Mouse (Mus musculus) intestine, postnatal 0 days (tissue): ENCODE measurements around the gene Mrtfb. TPM values are rescaled to one million over a fixed set of nuclear protein-coding genes. Genes with fewer than 3 reads are reported as not detected.

Source experiments
- ATAC-seq: fragments of 200-750 bp; cut with Nextera tagmentation; 2 replicates; pipeline ENCODE4 v1.8.0; 2017; ENCODE audit warnings: mild to moderate bottlenecking, moderate TSS enrichment, moderate library complexity
- H3K27ac ChIP-seq: fragments of 300-500 bp; sonication (generic); 2 replicates; pipeline ENCODE4 v1.5.1; 2014; ENCODE audit warnings: mild to moderate bottlenecking, low read depth, low read length, moderate library complexity
- H3K27me3 ChIP-seq: fragments of 300-500 bp; sonication (generic); replicated peaks from 2 replicates; pipeline ENCODE4 v1.6.1; 2014; ENCODE audit warnings: low read length, mixed read lengths; ENCODE audit not compliant: control insufficient read depth, insufficient read depth
- H3K36me3 ChIP-seq: fragments of 300-500 bp; sonication (generic); 2 replicates; pipeline ENCODE4 v1.6.1; 2014; ENCODE audit warnings: mild to moderate bottlenecking, moderate library complexity; ENCODE audit not compliant: control insufficient read depth, insufficient read depth
- H3K4me1 ChIP-seq: fragments of 300-500 bp; sonication (generic); replicated peaks from 2 replicates; pipeline ENCODE4 v1.6.1; 2014; ENCODE audit warnings: antibody characterized with exemption, low read length, mixed read lengths; ENCODE audit not compliant: control insufficient read depth, insufficient read depth
- H3K4me2 ChIP-seq: fragments of 300-500 bp; sonication (generic); replicated peaks from 2 replicates; pipeline ENCODE4 v1.6.1; 2014; ENCODE audit warnings: low read depth, mild to moderate bottlenecking, moderate library complexity
- H3K4me3 ChIP-seq: fragments of 300-500 bp; sonication (generic); 2 replicates; pipeline ENCODE4 v1.5.1; 2014; ENCODE audit warnings: low read depth, low read length
- H3K9ac ChIP-seq: fragments of 300-500 bp; sonication (generic); 2 replicates; pipeline ENCODE4 v1.6.1; 2014; ENCODE audit warnings: mild to moderate bottlenecking, low read depth, low read length
- H3K9me3 ChIP-seq: fragments of 300-500 bp; sonication (generic); 2 replicates; pipeline ENCODE4 v1.6.1; 2016; ENCODE audit warnings: mixed run types; ENCODE audit not compliant: control insufficient read depth
- CTCF ChIP-seq: sonication (generic); IDR thresholded peaks from 2 replicates; pipeline ENCODE4 v1.5.1; 2016; ENCODE audit warnings: low read depth, mild to moderate bottlenecking, control low read depth, antibody characterized with exemption, moderate library complexity
- WGBS: fragments of 180-500 bp; shearing (Covaris S2); extraction: QIAGEN DNeasy Blood & Tissue Kit; methylation state at CpG from one replicate; pipeline ENCODE4 v1.1.7; 2014; 5-methylcytosine and 5-hydroxymethylcytosine counted together
- polyA plus RNA-seq: library from polyadenylated mRNA; unstranded; fragments of >200 nt; fragmentation: Nextera tagmentation; extraction: Ambion mirVana; gene quantifications from 2 replicates; pipeline ENCODE4 v1.2.1, GENCODE M21; 2015

Mrtfb gene
- polyA plus RNA-seq, 1 experiment from 2014 or later, result 14.2 TPM

GRCm38 (mm10) chr16:13451991-13452390 is 195.7 kb downstream of the Mrtfb start:
- no peaks in the 10 kb centered on the region for H3K4me1 ChIP-seq
- H3K27ac ChIP-seq, result no peak overlapping the region
- 94% methylated on average over 4 of the region's 4 CpGs for WGBS
- no peak for ATAC-seq
- no peaks in the 10 kb centered on the region for H3K36me3 ChIP-seq
- no peaks in the 10 kb centered on the region for H3K27me3 ChIP-seq
- H3K9me3 ChIP-seq, result no peaks in the 10 kb centered on the region
- no peak overlapping the region for H3K9ac ChIP-seq
- no peak for TF ChIP-seq CTCF
- H3K4me3 ChIP-seq, result no peak overlapping the region
- no peak overlapping the region for H3K4me2 ChIP-seq

- ATAC-seq, result no peak
- H3K36me3 ChIP-seq, result no peaks in the 10 kb centered on the region
- TF ChIP-seq CTCF, result no peak
- no peaks in the 10 kb centered on the region for H3K4me1 ChIP-seq
- no peak overlapping the region for H3K4me3 ChIP-seq
- 90% methylated on average over 7 of the region's 7 CpGs for WGBS
- no peak overlapping the region for H3K4me2 ChIP-seq
- H3K9ac ChIP-seq, result no peak overlapping the region
- no peaks in the 10 kb centered on the region for H3K27me3 ChIP-seq
- H3K9me3 ChIP-seq, result no peaks in the 10 kb centered on the region
- H3K27ac ChIP-seq, result no peak overlapping the region
Observed at GRCm38 (mm10) chr16:13452661-13453060, 196.4 kb downstream of the Mrtfb start.

GRCm38 (mm10) chr16:13454026-13454600 is 197.8 kb downstream of the Mrtfb start:
- H3K27me3 ChIP-seq, result no peaks in the 10 kb centered on the region
- TF ChIP-seq CTCF, result no peak
- no peaks in the 10 kb centered on the region for H3K4me1 ChIP-seq
- WGBS, result 54% methylated on average over 10 of the region's 10 CpGs
- H3K9ac ChIP-seq, result no peak overlapping the region
- H3K27ac ChIP-seq, result no peak overlapping the region
- H3K4me3 ChIP-seq, result no peak overlapping the region
- no peaks in the 10 kb centered on the region for H3K36me3 ChIP-seq
- no peak for ATAC-seq
- H3K4me2 ChIP-seq, result no peak overlapping the region
- no peaks in the 10 kb centered on the region for H3K9me3 ChIP-seq

- Histone ChIP-seq H3K4me2 (no peak overlapping the region), H3K36me3 (no peaks in the 10 kb centered on the region), H3K9ac (no peak overlapping the region), H3K27ac (no peak overlapping the region), H3K4me3 (no peak overlapping the region), H3K9me3 (no peaks in the 10 kb centered on the region), H3K4me1 (no peaks in the 10 kb centered on the region), H3K27me3 (no peaks in the 10 kb centered on the region)
- ATAC-seq, result no peak
- TF ChIP-seq CTCF, result no peak
Observed at GRCm38 (mm10) chr16:13455560-13455959, 199.3 kb downstream of the Mrtfb start.

GRCm38 (mm10) chr16:13458556-13458955 is 202.3 kb downstream of the Mrtfb start:
- Histone ChIP-seq H3K4me3 (no peak overlapping the region), H3K27me3 (no peaks in the 10 kb centered on the region), H3K9ac (no peak overlapping the region), H3K4me2 (no peak overlapping the region), H3K36me3 (no peaks in the 10 kb centered on the region), H3K27ac (no peak overlapping the region), H3K4me1 (no peaks in the 10 kb centered on the region), H3K9me3 (no peaks in the 10 kb centered on the region)
- ATAC-seq, result no peak
- TF ChIP-seq CTCF, result no peak

GRCm38 (mm10) chr16:13460071-13460470 is 203.8 kb downstream of the Mrtfb start:
- H3K36me3 ChIP-seq, result no peaks in the 10 kb centered on the region
- H3K9me3 ChIP-seq, result no peaks in the 10 kb centered on the region
- ATAC-seq, result no peak
- 79% methylated on average over 1 of the region's 1 CpGs for WGBS
- no peak overlapping the region for H3K27ac ChIP-seq
- H3K4me1 ChIP-seq, result no peaks in the 10 kb centered on the region
- H3K4me2 ChIP-seq, result no peak overlapping the region
- H3K27me3 ChIP-seq, result no peaks in the 10 kb centered on the region
- no peak for TF ChIP-seq CTCF
- no peak overlapping the region for H3K9ac ChIP-seq
- no peak overlapping the region for H3K4me3 ChIP-seq

GRCm38 (mm10) chr16:13460777-13461408 is 204.6 kb downstream of the Mrtfb start:
- no peak overlapping the region for H3K4me2 ChIP-seq
- H3K27me3 ChIP-seq, result no peaks in the 10 kb centered on the region
- no peak for ATAC-seq
- H3K4me1 ChIP-seq, result no peaks in the 10 kb centered on the region
- no peak overlapping the region for H3K9ac ChIP-seq
- no peak overlapping the region for H3K4me3 ChIP-seq
- H3K9me3 ChIP-seq, result no peaks in the 10 kb centered on the region
- no peak for TF ChIP-seq CTCF
- H3K27ac ChIP-seq, result no peak overlapping the region
- no peaks in the 10 kb centered on the region for H3K36me3 ChIP-seq
- WGBS, result 57% methylated on average over 3 of the region's 3 CpGs
